Mouse (Mus musculus) heart, embryonic 11.5 days (tissue): ENCODE data around the gene Gstm5. TPM values are rescaled to one million over a fixed set of nuclear protein-coding genes. Genes with fewer than 3 reads are reported as not detected.
A peak's percentile ranks its signal among the peaks of the same experiment; 100 is the strongest.

ENCODE experiments used
- ATAC-seq: fragments of 200-750 bp; cut with Nextera tagmentation; replicated peaks from 2 replicates; pipeline ENCODE4 v1.8.0; 2017; ENCODE audit warnings: moderate library complexity; ENCODE audit not compliant: insufficient number of reproducible peaks, low FRiP score, low TSS enrichment
- H3K27ac ChIP-seq: fragments of 300-500 bp; sonication (generic); 2 replicates; pipeline ENCODE4 v1.5.1; 2014; ENCODE audit warnings: mild to moderate bottlenecking, low read depth, low read length
- H3K27me3 ChIP-seq: fragments of 300-500 bp; sonication (generic); 2 replicates; pipeline ENCODE4 v1.6.1; 2014; ENCODE audit warnings: mild to moderate bottlenecking, low read length, mixed read lengths; ENCODE audit not compliant: control insufficient read depth, insufficient read depth
- H3K36me3 ChIP-seq: fragments of 300-500 bp; sonication (generic); 2 replicates; pipeline ENCODE4 v1.6.1; 2014; ENCODE audit warnings: mild to moderate bottlenecking, low read length, moderate library complexity, mixed read lengths; ENCODE audit not compliant: control insufficient read depth, insufficient read depth
- H3K4me1 ChIP-seq: fragments of 300-500 bp; sonication (generic); 2 replicates; pipeline ENCODE4 v1.6.1; 2014; ENCODE audit warnings: low read length; ENCODE audit not compliant: control insufficient read depth, insufficient read depth
- H3K4me2 ChIP-seq: fragments of 300-500 bp; sonication (generic); 2 replicates; pipeline ENCODE4 v1.6.1; 2014; ENCODE audit warnings: mild to moderate bottlenecking, moderate library complexity
- H3K4me3 ChIP-seq: fragments of 300-500 bp; sonication (generic); 2 replicates; pipeline ENCODE4 v1.5.1; 2014; ENCODE audit warnings: low read depth, low read length
- H3K9ac ChIP-seq: fragments of 300-500 bp; sonication (generic); 2 replicates; pipeline ENCODE4 v1.6.1; 2014; ENCODE audit warnings: mild to moderate bottlenecking, low read depth, low read length, moderate library complexity
- H3K9me3 ChIP-seq: fragments of 300-500 bp; sonication (generic); replicated peaks from 2 replicates; pipeline ENCODE4 v1.6.1; 2016; ENCODE audit warnings: low read length; ENCODE audit not compliant: control insufficient read depth
- WGBS: fragments of 180-500 bp; shearing (Covaris S2); extraction: QIAGEN DNeasy Blood & Tissue Kit; methylation state at CpG from one replicate; pipeline ENCODE4 v1.1.7; 2014; ENCODE audit not compliant: insufficient replicate concordance; 5-methylcytosine and 5-hydroxymethylcytosine counted together
- polyA plus RNA-seq: library from polyadenylated mRNA; unstranded; fragments of >200 nt; fragmentation: Nextera tagmentation; extraction: Ambion mirVana; gene quantifications from 2 replicates; pipeline ENCODE4 v1.2.1, GENCODE M21; 2014

Gstm5 gene
- polyA plus RNA-seq, 1 experiment from 2014 or later: 131 TPM

- 0 out of 2 replicates have a peak, but pooled peaks have one; percentile 6 for ATAC-seq
- no peak overlapping the region for H3K4me2 ChIP-seq
- H3K9ac ChIP-seq: no peak overlapping the region
- H3K4me1 ChIP-seq: no peaks in the 10 kb centered on the region
- 5% methylated on average over 8 of the region's 8 CpGs for WGBS
- no peaks in the 10 kb centered on the region for H3K9me3 ChIP-seq
- H3K36me3 ChIP-seq: no peaks in the 10 kb centered on the region
- no peaks in the 10 kb centered on the region for H3K27me3 ChIP-seq
- H3K27ac ChIP-seq: no peak overlapping the region
- H3K4me3 ChIP-seq: no peak overlapping the region
Observed at GRCm38 (mm10) chr3:107867086-107867485, 28.5 kb upstream of the Gstm5 start.

GRCm38 (mm10) chr3:107868452-107868851, 27.2 kb upstream of the Gstm5 start:
- Histone ChIP-seq H3K4me2 (no peak overlapping the region), H3K9me3 (no peaks in the 10 kb centered on the region), H3K9ac (no peak overlapping the region), H3K27ac (no peak overlapping the region), H3K27me3 (no peaks in the 10 kb centered on the region), H3K36me3 (no peaks in the 10 kb centered on the region), H3K4me3 (no peak overlapping the region), H3K4me1 (no peaks in the 10 kb centered on the region)
- no peak for ATAC-seq
- 87% methylated on average over 21 of the region's 22 CpGs for WGBS

- Histone ChIP-seq H3K4me1 (no peaks in the 10 kb centered on the region), H3K27ac (no peak overlapping the region), H3K4me3 (no peak overlapping the region), H3K4me2 (no peak overlapping the region), H3K27me3 (no peaks in the 10 kb centered on the region), H3K9ac (no peak overlapping the region), H3K9me3 (no peaks in the 10 kb centered on the region), H3K36me3 (no peaks in the 10 kb centered on the region)
- no peak for ATAC-seq
- 46% methylated on average over 7 of the region's 7 CpGs for WGBS
Observed at GRCm38 (mm10) chr3:107869097-107869496, 26.5 kb upstream of the Gstm5 start.

GRCm38 (mm10) chr3:107869925-107870324, 25.7 kb upstream of the Gstm5 start:
- no peak overlapping the region for H3K27ac ChIP-seq
- H3K27me3 ChIP-seq: no peaks in the 10 kb centered on the region
- no peaks in the 10 kb centered on the region for H3K4me1 ChIP-seq
- H3K9ac ChIP-seq: no peak overlapping the region
- no peaks in the 10 kb centered on the region for H3K9me3 ChIP-seq
- WGBS: 72% methylated on average over 4 of the region's 4 CpGs
- ATAC-seq: no peak
- no peaks in the 10 kb centered on the region for H3K36me3 ChIP-seq
- H3K4me2 ChIP-seq: no peak overlapping the region
- no peak overlapping the region for H3K4me3 ChIP-seq

- H3K9ac ChIP-seq: no peak overlapping the region
- no peak overlapping the region for H3K4me2 ChIP-seq
- peaks cover 8% of the 10 kb centered on the region; the same call in 1 of the 2 replicates for H3K4me1 ChIP-seq
- WGBS: 58% methylated on average over 24 of the region's 24 CpGs
- H3K9me3 ChIP-seq: no peaks in the 10 kb centered on the region
- ATAC-seq: no peak
- H3K27me3 ChIP-seq: no peaks in the 10 kb centered on the region
- H3K27ac ChIP-seq: no peak overlapping the region
- H3K4me3 ChIP-seq: no peak overlapping the region
- no peaks in the 10 kb centered on the region for H3K36me3 ChIP-seq
Observed at GRCm38 (mm10) chr3:107873335-107874251, 22.0 kb upstream of the Gstm5 start.

- Histone ChIP-seq H3K4me2 (no peak overlapping the region), H3K4me3 (no peak overlapping the region), H3K36me3 (no peaks in the 10 kb centered on the region), H3K27ac (no peak overlapping the region), H3K27me3 (no peaks in the 10 kb centered on the region), H3K4me1 (peaks cover 8% of the 10 kb centered on the region; the same call in 1 of the 2 replicates), H3K9ac (no peak overlapping the region), H3K9me3 (no peaks in the 10 kb centered on the region)
- ATAC-seq: no peak
- WGBS: 67% methylated on average over 6 of the region's 6 CpGs
Observed at GRCm38 (mm10) chr3:107875231-107875630, 20.4 kb upstream of the Gstm5 start.

- H3K27me3 ChIP-seq: no peaks in the 10 kb centered on the region
- ATAC-seq: no peak
- WGBS: 84% methylated on average over 5 of the region's 5 CpGs
- 0 out of 2 replicates have a peak within 1 kb of the TSS, but pooled peaks have one; percentile 13 for H3K9ac ChIP-seq
- H3K4me2 ChIP-seq: no peak within 1 kb of the TSS
- no peaks in the 10 kb centered on the region for H3K9me3 ChIP-seq
- no peak within 1 kb of the TSS for H3K27ac ChIP-seq
- H3K36me3 ChIP-seq: no peaks in the 10 kb centered on the region
- H3K4me1 ChIP-seq: peaks cover 8% of the 10 kb centered on the region; the same call in 1 of the 2 replicates
- no peak within 1 kb of the TSS for H3K4me3 ChIP-seq
Observed at GRCm38 (mm10) chr3:107877005-107877404, 18.6 kb upstream of the Gstm5 start, which contains the start of gene Eps8l3. Gene Eps8l3, plus strand, starts transcription at chr3:107877229.

GRCm38 (mm10) chr3:107877747-107878736, 17.6 kb upstream of the Gstm5 start:
- H3K9me3 ChIP-seq: no peaks in the 10 kb centered on the region
- H3K36me3 ChIP-seq: no peaks in the 10 kb centered on the region
- no peak overlapping the region for H3K27ac ChIP-seq
- no peak for ATAC-seq
- peaks cover 8% of the 10 kb centered on the region; the same call in 1 of the 2 replicates for H3K4me1 ChIP-seq
- H3K4me2 ChIP-seq: no peak overlapping the region
- WGBS: 58% methylated on average over 12 of the region's 12 CpGs
- H3K27me3 ChIP-seq: no peaks in the 10 kb centered on the region
- no peak overlapping the region for H3K4me3 ChIP-seq
- 0 out of 2 replicates have a peak overlapping the region, but pooled peaks have one; percentile 13 for H3K9ac ChIP-seq
